Mouse (Mus musculus): ENCODE data around the gene Fam163a.
A peak's percentile ranks its signal among the peaks of the same experiment; 100 is the strongest.

Fam163a gene

GRCm38 (mm10) chr1:156074575-156074974 is 130.3 kb downstream of the Fam163a start:
- DNase-seq, result peak; percentile 55

- DNase-seq, result no peak
Observed at GRCm38 (mm10) chr1:156073169-156073821, 131.5 kb downstream of the Fam163a start.

- DNase-seq, result no peak
Observed at GRCm38 (mm10) chr1:156070106-156070505, 134.7 kb downstream of the Fam163a start.

- no peak for DNase-seq
Observed at GRCm38 (mm10) chr1:156066133-156066532, 138.7 kb downstream of the Fam163a start.

GRCm38 (mm10) chr1:156062193-156062592 is 142.6 kb downstream of the Fam163a start:
- no peak for DNase-seq

GRCm38 (mm10) chr1:156058207-156058606 is 146.6 kb downstream of the Fam163a start:
- DNase-seq, result no peak

GRCm38 (mm10) chr1:156046688-156047087 is 158.1 kb downstream of the Fam163a start:
- peak; percentile 35 for DNase-seq

GRCm38 (mm10) chr1:156044211-156044611 is 160.6 kb downstream of the Fam163a start:
- DNase-seq, result no peak

GRCm38 (mm10) chr1:156043027-156043426 is 161.8 kb downstream of the Fam163a start:
- peak; percentile 78 for DNase-seq

GRCm38 (mm10) chr1:156042481-156042880 is 162.3 kb downstream of the Fam163a start:
- no peak for DNase-seq

- no peak for DNase-seq
Observed at GRCm38 (mm10) chr1:156041451-156042241, 163.2 kb downstream of the Fam163a start.

- DNase-seq, result peak; percentile 94
Observed at GRCm38 (mm10) chr1:156040731-156041401, 164.0 kb downstream of the Fam163a start.

- DNase-seq, result peak; percentile 24
Observed at GRCm38 (mm10) chr1:156039989-156040388, 164.8 kb downstream of the Fam163a start.

GRCm38 (mm10) chr1:156037144-156037583 is 167.7 kb downstream of the Fam163a start:
- peak; percentile 6 for DNase-seq

GRCm38 (mm10) chr1:156035930-156036737 is 168.7 kb downstream of the Fam163a start, which contains the start of gene Tor1aip1:
Gene Tor1aip1, minus strand, starts transcription at chr1:156036480.
- DNase-seq, result peak; percentile 99

GRCm38 (mm10) chr1:156035269-156035929 is 169.4 kb downstream of the Fam163a start, which contains the start of gene Tor1aip2:
Gene Tor1aip2, plus strand, starts transcription at chr1:156035403.
- peak; percentile 92 for DNase-seq

- peak; percentile 5 for DNase-seq
Observed at GRCm38 (mm10) chr1:156034661-156035060, 170.2 kb downstream of the Fam163a start.

- no peak for DNase-seq
Observed at GRCm38 (mm10) chr1:156033921-156034320, 170.9 kb downstream of the Fam163a start.

- no peak for DNase-seq
Observed at GRCm38 (mm10) chr1:156028340-156028975, 176.4 kb downstream of the Fam163a start.

- DNase-seq, result no peak
Observed at GRCm38 (mm10) chr1:156027849-156028248, 177.0 kb downstream of the Fam163a start.
